ENCODE assay signal across 9 mouse cellular contexts in genomic region chr5:111239223-111239622, GRCm38 (mm10).
DNase-seq lines count a peak whose midpoint lies in the region; ATAC-seq lines count a peak whose summit lies in the region.
"Had no signal": no experiment of that assay in that cellular context is flagged by ENCODE, and none has a peak within 500 bp of the region (broad histone marks: within the 10 kb centered on the region; RNA-seq: fewer than 3 reads in every experiment).

No protein-coding gene starts in this region.

- peak; percentile 35 for DNase-seq in heart, postnatal 4 days
- no peak for DNase-seq in heart, adult 8-10 months (ENCODE audit: low spot score)
- DNase-seq in ES-CJ7 (ENCODE audit: low read depth, low spot score): peak; percentile 84
- DNase-seq in lung, postnatal 4 days: peak; percentile 55 to 67
- no peak for DNase-seq in right cerebral cortex, postnatal 36 days (ENCODE audit: low spot score in 2 of 2)
- no peak for DNase-seq in hindbrain, embryonic 10.5 days (ENCODE audit: low spot score)

- no peak overlapping the region for H3K9ac ChIP-seq in embryonic facial prominence, embryonic 15.5 days
- no peak overlapping the region for H3K9ac ChIP-seq in midbrain, embryonic 13.5 days (replicated peaks)

- no peak overlapping the region for H3K4me2 ChIP-seq in embryonic facial prominence, embryonic 15.5 days (replicated peaks)
- no peak overlapping the region for H3K4me2 ChIP-seq in midbrain, embryonic 13.5 days (replicated peaks)

- no peak overlapping the region for H3K27ac ChIP-seq in embryonic facial prominence, embryonic 15.5 days (replicated peaks)
- no peak overlapping the region for H3K27ac ChIP-seq in hindbrain, embryonic 10.5 days
- no peak overlapping the region for H3K27ac ChIP-seq in midbrain, embryonic 13.5 days

- WGBS in embryonic facial prominence, embryonic 15.5 days: 48% methylated on average over 7 of the region's 7 CpGs
- 45% methylated on average over 7 of the region's 7 CpGs for WGBS in hindbrain, embryonic 10.5 days
- WGBS in midbrain, embryonic 13.5 days: 49% methylated on average over 7 of the region's 7 CpGs

- H3K36me3 ChIP-seq in embryonic facial prominence, embryonic 15.5 days: peaks cover 50% of the 10 kb centered on the region
- peaks cover 31% of the 10 kb centered on the region for H3K36me3 ChIP-seq in hindbrain, embryonic 10.5 days
- peaks cover 51% of the 10 kb centered on the region for H3K36me3 ChIP-seq in midbrain, embryonic 13.5 days

- no peak overlapping the region for H3K4me3 ChIP-seq in embryonic facial prominence, embryonic 15.5 days (replicated peaks)
- no peak overlapping the region for H3K4me3 ChIP-seq in hindbrain, embryonic 10.5 days
- H3K4me3 ChIP-seq in midbrain, embryonic 13.5 days (replicated peaks): no peak overlapping the region

- peaks cover 41% of the 10 kb centered on the region for H3K4me1 ChIP-seq in embryonic facial prominence, embryonic 15.5 days
- H3K4me1 ChIP-seq in hindbrain, embryonic 10.5 days (replicated peaks): peaks cover 46% of the 10 kb centered on the region
- peaks cover 33% of the 10 kb centered on the region for H3K4me1 ChIP-seq in midbrain, embryonic 13.5 days (replicated peaks)

- no peaks in the 10 kb centered on the region for H3K27me3 ChIP-seq in embryonic facial prominence, embryonic 15.5 days
- H3K27me3 ChIP-seq in hindbrain, embryonic 10.5 days (ENCODE audit: insufficient read depth, poor library complexity, severe bottlenecking): peaks cover 18% of the 10 kb centered on the region; the same call in 1 of the 2 replicates
- H3K27me3 ChIP-seq in midbrain, embryonic 13.5 days: 0 out of 2 replicates have a peak, but pooled peaks cover 4% of the 10 kb centered on the region

- peak; percentile 37; the same call in 1 of the 2 replicates for ATAC-seq in embryonic facial prominence, embryonic 15.5 days (ENCODE audit: insufficient number of reproducible peaks, low FRiP score, low TSS enrichment, low read depth)
- no peak for ATAC-seq in midbrain, embryonic 13.5 days
- ATAC-seq: inflammation-experienced regulatory T-cells, adult 6 months had no signal

- no peaks in the 10 kb centered on the region for H3K9me3 ChIP-seq in embryonic facial prominence, embryonic 15.5 days (replicated peaks)
- no peaks in the 10 kb centered on the region for H3K9me3 ChIP-seq in hindbrain, embryonic 10.5 days
- H3K9me3 ChIP-seq in midbrain, embryonic 13.5 days: no peaks in the 10 kb centered on the region

Comparison
In these comparisons a context has a peak if more than half of its experiments do, and no peak if none do; other contexts are left out.
1. DNase-seq: peak in heart, postnatal 4 days (single experiment), ES-CJ7 (single experiment) and lung, postnatal 4 days (2 of 2); none in heart, adult 8-10 months (single experiment), right cerebral cortex, postnatal 36 days (0 of 2) and hindbrain, embryonic 10.5 days (single experiment).